8 mouse cellular contexts compared by ENCODE assay signal in the genomic region with DNA sequence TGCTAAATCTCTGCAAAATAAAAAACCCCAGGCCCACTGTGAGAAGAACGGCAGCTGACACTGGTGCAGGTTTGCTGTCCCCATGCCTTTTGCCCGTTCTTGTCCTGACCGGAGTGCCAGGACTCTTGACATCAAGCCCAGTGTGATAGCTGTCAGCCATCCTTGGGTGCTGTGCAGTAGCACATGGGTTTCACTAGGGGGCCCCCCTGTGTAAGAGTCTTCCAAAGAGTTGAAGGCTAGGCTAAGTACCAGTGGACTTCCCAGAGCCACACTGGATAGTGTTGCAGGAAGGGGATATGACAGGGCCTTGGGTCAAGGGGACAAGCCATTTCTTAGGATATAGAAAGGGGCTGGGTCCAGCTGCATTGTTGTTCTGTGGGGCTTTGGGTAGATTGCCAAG. TPM values are rescaled to one million over a fixed set of nuclear protein-coding genes. Genes with fewer than 3 reads are reported as not detected.
DNase-seq lines count a peak whose midpoint lies in the region; ATAC-seq and TF ChIP-seq lines count a peak whose summit lies in the region.

No protein-coding gene starts in this region.

- no peak for TF ChIP-seq POLR2A in CH12.LX (IDR thresholded peaks at IDR 0.05; ENCODE audit: low read depth, low read length)
- TF ChIP-seq POLR2A in bone marrow, adult 2 months (IDR thresholded peaks at IDR 0.05; ENCODE audit: borderline replicate concordance, control insufficient read depth, low read depth, low read length): no peak

- H3K27ac ChIP-seq in CH12.LX (ENCODE audit: insufficient read depth, low read depth): no peak overlapping the region
- H3K27ac ChIP-seq in bone marrow, adult 2 months (ENCODE audit: control insufficient read depth, insufficient read depth, low read depth, low read length, poor library complexity): no peak overlapping the region
- no peak overlapping the region for H3K27ac ChIP-seq in liver, postnatal 0 days (ENCODE audit: low read depth)

- TF ChIP-seq EP300 in CH12.LX (IDR thresholded peaks at IDR 0.05; ENCODE audit: low read length): no peak
- TF ChIP-seq EP300 in liver, postnatal 0 days (IDR thresholded peaks at IDR 0.05; ENCODE audit: low read depth): no peak

- WGBS in bone marrow, adult 2 months: 43% methylated on average over 3 of the region's 3 CpGs
- WGBS in liver, postnatal 0 days (ENCODE audit: insufficient replicate concordance): 24% methylated on average over 3 of the region's 3 CpGs

- TF ChIP-seq RAD21 in CH12.LX (IDR thresholded peaks at IDR 0.05; ENCODE audit: low read depth, low read length): peak; percentile 83

- no peak overlapping the region for H3K4me3 ChIP-seq in CH12.LX (replicated peaks in 1 of 3; ENCODE audit: low read depth in 2 of 3, low read length in 2 of 3, poor library complexity in 1 of 3)
- H3K4me3 ChIP-seq in bone marrow, adult 2 months (replicated peaks; ENCODE audit: control insufficient read depth, low read depth, low read length): no peak overlapping the region
- no peak overlapping the region for H3K4me3 ChIP-seq in liver, postnatal 0 days (ENCODE audit: low read depth, low read length)

- peak; percentile 55 to 89 for TF ChIP-seq CTCF in CH12.LX (conservative IDR thresholded peaks at IDR 0.05 in 1 of 2, IDR thresholded peaks at IDR 0.05 in 1 of 2; ENCODE audit: low read depth in 2 of 2, low read length in 2 of 2)
- peak; percentile 65 for TF ChIP-seq CTCF in bone marrow, adult 2 months (IDR thresholded peaks at IDR 0.05; ENCODE audit: control insufficient read depth, insufficient read depth, low read length)
- peak; percentile 92 for TF ChIP-seq CTCF in liver, postnatal 0 days (IDR thresholded peaks at IDR 0.05; ENCODE audit: low read depth)

- H3K9me3 ChIP-seq in CH12.LX (replicated peaks; ENCODE audit: low read length): no peaks in the 10 kb centered on the region
- no peaks in the 10 kb centered on the region for H3K9me3 ChIP-seq in liver, postnatal 0 days (ENCODE audit: low read length)

- H3K79me2 ChIP-seq in CH12.LX (replicated peaks; ENCODE audit: control insufficient read depth, extremely low read depth, insufficient read depth, poor library complexity, severe bottlenecking): no peaks in the 10 kb centered on the region

- H3K4me2 ChIP-seq in CH12.LX (ENCODE audit: insufficient read depth, low read depth, poor library complexity, severe bottlenecking): no peak overlapping the region
- H3K4me2 ChIP-seq in liver, postnatal 0 days (ENCODE audit: low read depth, low read length): no peak overlapping the region

- H3K27me3 ChIP-seq in CH12.LX (replicated peaks): no peaks in the 10 kb centered on the region
- peaks cover 9% of the 10 kb centered on the region; the same call in 1 of the 2 replicates for H3K27me3 ChIP-seq in liver, postnatal 0 days (ENCODE audit: insufficient read depth, low read length)

- intact Hi-C loops in heart, postnatal 25 days (cut with DNase I): loop anchor here (1.0 to 10.0 kb wide), 2 partner anchors 120 to 202 kb away; no protein-coding TSS in a partner anchor

- DNase-seq in CH12.LX (ENCODE audit: extremely low read depth): peak; percentile 58
- DNase-seq in heart, postnatal 25 days (ENCODE audit: low spot score): peak; percentile 47
- DNase-seq in layer of hippocampus, adult 11-12 months (ENCODE audit: low spot score): peak; percentile 70
- peak; percentile 74 for DNase-seq in liver, postnatal 0 days
- DNase-seq in thymus, postnatal 14 days: peak; percentile 69

- dilution Hi-C loops in CH12.LX (cut with MboI; ENCODE audit: extremely low pct_ligation_motif_present, extremely low pct_unique_long_range_greater_than_20kb, low sequenced_read_pairs): no loop called here

- in situ Hi-C loops in CH12.LX (cut with MboI; ENCODE audit: low pct_ligation_motif_present, low pct_unique_long_range_greater_than_20kb, low sequenced_read_pairs): no loop called here

- H3K9ac ChIP-seq in CH12.LX (ENCODE audit: insufficient read depth, low read depth): no peak overlapping the region
- no peak overlapping the region for H3K9ac ChIP-seq in liver, postnatal 0 days (replicated peaks)

- ATAC-seq in erythroblast, adult 5-6 weeks (replicated peaks; ENCODE audit: low FRiP score, poor library complexity, severe bottlenecking): peak; percentile 79
- peak; percentile 79 for ATAC-seq in liver, postnatal 0 days
- 0 out of 2 replicates have a peak, but pooled peaks have one; percentile 39 for ATAC-seq in neutrophil, adult 5-6 weeks (ENCODE audit: extremely low read depth, insufficient number of reproducible peaks, low FRiP score, poor library complexity, severe bottlenecking)

- H3K4me1 ChIP-seq in CH12.LX (ENCODE audit: control insufficient read depth in 1 of 2, insufficient read depth in 2 of 2): no peaks in the 10 kb centered on the region
- no peaks in the 10 kb centered on the region for H3K4me1 ChIP-seq in bone marrow, adult 2 months (ENCODE audit: control insufficient read depth, insufficient read depth, low read length)
- H3K4me1 ChIP-seq in liver, postnatal 0 days (ENCODE audit: insufficient read depth): no peaks in the 10 kb centered on the region

- peaks cover 12 to 47% of the 10 kb centered on the region in 2 experiments for H3K36me3 ChIP-seq in CH12.LX (replicated peaks in 1 of 2; ENCODE audit: control insufficient read depth in 1 of 2, insufficient read depth in 1 of 2, low read length in 1 of 2)
- H3K36me3 ChIP-seq in liver, postnatal 0 days (replicated peaks; ENCODE audit: insufficient read depth, low read length): peaks cover 3% of the 10 kb centered on the region; the same call in 1 of the 2 replicates

TF ChIP-seq in CH12.LX, 34 proteins besides CTCF, POLR2A, EP300 and RAD21:
- TF ChIP-seq BHLHE40 (IDR thresholded peaks at IDR 0.05; ENCODE audit: low read depth, low read length) (no peak), ZC3H11A (IDR thresholded peaks at IDR 0.05; ENCODE audit: low read depth, low read length) (peak; percentile 27; the same call in 1 of the 2 replicates), MEF2A (IDR thresholded peaks at IDR 0.05; ENCODE audit: borderline replicate concordance, low read depth, low read length) (no peak), MAZ (IDR thresholded peaks at IDR 0.05; ENCODE audit: low read depth, low read length) (no peak), MAX (IDR thresholded peaks at IDR 0.05; ENCODE audit: low read length) (peak; percentile 84), SMC3 (IDR thresholded peaks at IDR 0.05; ENCODE audit: low read depth, low read length) (peak; percentile 79), UBTF (IDR thresholded peaks at IDR 0.05; ENCODE audit: low read depth, low read length) (no peak), IRF4 (IDR thresholded peaks at IDR 0.05; ENCODE audit: low read depth, low read length) (0 out of 2 replicates have a peak, but pooled peaks have one; percentile 17), MYC (IDR thresholded peaks at IDR 0.05; ENCODE audit: low read depth, low read length) (0 out of 2 replicates have a peak, but pooled peaks have one; percentile 41), TCF12 (IDR thresholded peaks at IDR 0.05; ENCODE audit: low read depth, low read length) (no peak)

RNA-seq across cellular contexts. Expression of a gene that starts 9.9 kb away (rescaled TPM):
- total RNA-seq in CH12.LX (2012; rRNA removed) (0.08 and 0.13 TPM in 2 replicates), CH12.LX (2014; rRNA removed) (not detected in 2 replicates)
- polyA plus RNA-seq in CH12.LX (2012; ENCODE audit: insufficient read length, low read depth): 0.16 TPM in 1 of 2 replicates, not detected in the other
- polyA plus RNA-seq in bone marrow, adult 2 months (2011; ENCODE audit: insufficient read depth, insufficient read length, low replicate concordance, missing spikeins): 19.6 TPM in 1 of 2 replicates, not detected in the other
- total RNA-seq in erythroblast, adult 5-6 weeks (2015; ENCODE audit: low replicate concordance): not detected in 2 replicates
- 0.43 TPM in 1 of 2 replicates, not detected in the other for total RNA-seq in erythroblast, adult 5-6 weeks (2017; ENCODE audit: low replicate concordance)
- total RNA-seq in heart, postnatal 25 days (2021): 1 to 10 TPM; 6.1 to 7.0 TPM
- 3.0 and 4.0 TPM in 2 replicates for polyA plus RNA-seq in liver, postnatal 0 days (2015; fragmentation: Nextera tagmentation; extraction: Ambion mirVana)
- 1.0 TPM in 1 of 2 replicates, not detected in the other for total RNA-seq in neutrophil, adult 5-6 weeks (2017)

RNA-seq across cellular contexts. Expression of a gene that starts 30.2 kb away (rescaled TPM):
- 39.6 and 45.7 TPM in 2 replicates for total RNA-seq in CH12.LX (2012; rRNA removed)
- 27.0 and 31.1 TPM in 2 replicates for total RNA-seq in CH12.LX (2014; rRNA removed)
- polyA plus RNA-seq in CH12.LX (2012; ENCODE audit: insufficient read length, low read depth): 42.4 and 44.4 TPM in 2 replicates
- 20.2 and 39.1 TPM in 2 replicates for polyA plus RNA-seq in bone marrow, adult 2 months (2011; ENCODE audit: insufficient read depth, insufficient read length, low replicate concordance, missing spikeins)
- total RNA-seq in erythroblast, adult 5-6 weeks (2015; ENCODE audit: low replicate concordance): 7.1 and 9.2 TPM in 2 replicates
- 20.9 and 21.5 TPM in 2 replicates for total RNA-seq in erythroblast, adult 5-6 weeks (2017; ENCODE audit: low replicate concordance)
- total RNA-seq in heart, postnatal 25 days (2021): 10 to 100 TPM; 43.2 to 46.3 TPM
- 6.7 and 7.1 TPM in 2 replicates for polyA plus RNA-seq in liver, postnatal 0 days (2015; fragmentation: Nextera tagmentation; extraction: Ambion mirVana)
- 34.0 and 36.8 TPM in 2 replicates for total RNA-seq in neutrophil, adult 5-6 weeks (2017)

RNA-seq across cellular contexts. Expression of a gene that starts 53.7 kb away (rescaled TPM):
- total RNA-seq in CH12.LX (2012; rRNA removed): 0.08 and 0.17 TPM in 2 replicates
- total RNA-seq in CH12.LX (2014; rRNA removed): not detected in 2 replicates
- 0.26 TPM in 1 of 2 replicates, not detected in the other for polyA plus RNA-seq in CH12.LX (2012; ENCODE audit: insufficient read length, low read depth)
- polyA plus RNA-seq in bone marrow, adult 2 months (2011; ENCODE audit: insufficient read depth, insufficient read length, low replicate concordance, missing spikeins): not detected in 2 replicates
- not detected in 2 replicates for total RNA-seq in erythroblast, adult 5-6 weeks (2015; ENCODE audit: low replicate concordance)
- total RNA-seq in erythroblast, adult 5-6 weeks (2017; ENCODE audit: low replicate concordance): not detected in 2 replicates
- total RNA-seq in heart, postnatal 25 days (2021): under 1 TPM in 1 of 2 experiments, not detected in 1; 0.21 TPM
- 0.16 TPM in 1 of 2 replicates, not detected in the other for polyA plus RNA-seq in liver, postnatal 0 days (2015; fragmentation: Nextera tagmentation; extraction: Ambion mirVana)
- total RNA-seq in neutrophil, adult 5-6 weeks (2017): not detected in 2 replicates

RNA-seq across cellular contexts. Expression of a gene that starts 56.1 kb away (rescaled TPM):
- total RNA-seq in CH12.LX (2012; rRNA removed) (1.8 and 2.0 TPM in 2 replicates), CH12.LX (2014; rRNA removed) (1.3 and 2.2 TPM in 2 replicates)
- 8.2 and 8.6 TPM in 2 replicates for polyA plus RNA-seq in CH12.LX (2012; ENCODE audit: insufficient read length, low read depth)
- polyA plus RNA-seq in bone marrow, adult 2 months (2011; ENCODE audit: insufficient read depth, insufficient read length, low replicate concordance, missing spikeins): 5.0 and 6.1 TPM in 2 replicates
- total RNA-seq in erythroblast, adult 5-6 weeks (2015; ENCODE audit: low replicate concordance): 4.2 and 4.4 TPM in 2 replicates
- 1.7 and 2.0 TPM in 2 replicates for total RNA-seq in erythroblast, adult 5-6 weeks (2017; ENCODE audit: low replicate concordance)
- 10 to 100 TPM; 10.3 to 10.6 TPM for total RNA-seq in heart, postnatal 25 days (2021)
- 2.6 and 2.7 TPM in 2 replicates for polyA plus RNA-seq in liver, postnatal 0 days (2015; fragmentation: Nextera tagmentation; extraction: Ambion mirVana)
- total RNA-seq in neutrophil, adult 5-6 weeks (2017): 5.2 and 8.4 TPM in 2 replicates
